Mouse (Mus musculus) embryo, embryonic 9.5 days (tissue): ENCODE data around the gene BC107364.
"Not testable (repeated sequence)": the region's sequence is repeated elsewhere in the genome, so short reads cannot be mapped to it uniquely, and the experiment has no call there.

ENCODE experiments used
- DNase-seq: peaks from one replicate; pipeline ENCODE4 v3.0.0-alpha.2; 2017; ENCODE audit errors: extremely low spot score

The BC107364 gene

DNA sequence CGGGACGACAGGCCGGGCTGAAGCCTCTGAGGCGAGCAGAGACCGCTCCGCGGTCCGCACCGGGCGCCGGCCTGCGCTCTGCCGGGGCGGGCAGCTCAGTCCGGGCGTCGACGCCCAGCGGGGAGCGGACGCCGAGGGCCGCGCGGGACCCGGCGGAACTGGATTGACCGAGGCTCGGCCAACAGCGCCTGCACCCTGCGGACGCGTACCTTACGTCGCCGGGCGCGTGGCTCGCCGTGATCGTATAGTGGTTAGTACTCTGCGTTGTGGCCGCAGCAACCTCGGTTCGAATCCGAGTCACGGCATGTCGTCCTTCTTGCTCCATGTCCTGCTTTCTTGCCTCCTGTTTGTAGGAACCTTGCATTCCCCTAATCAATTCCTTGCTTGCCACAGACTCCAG is at the start of gene BC107364:
Gene BC107364 (minus strand): TSS at position 45 of the 400 bp plus-strand sequence.
- not testable (repeated sequence) for DNase-seq

GRCm38 (mm10) chr3:96501391-96502115 is 49.4 kb upstream of the BC107364 start:
- DNase-seq: peak; percentile 94

DNA sequence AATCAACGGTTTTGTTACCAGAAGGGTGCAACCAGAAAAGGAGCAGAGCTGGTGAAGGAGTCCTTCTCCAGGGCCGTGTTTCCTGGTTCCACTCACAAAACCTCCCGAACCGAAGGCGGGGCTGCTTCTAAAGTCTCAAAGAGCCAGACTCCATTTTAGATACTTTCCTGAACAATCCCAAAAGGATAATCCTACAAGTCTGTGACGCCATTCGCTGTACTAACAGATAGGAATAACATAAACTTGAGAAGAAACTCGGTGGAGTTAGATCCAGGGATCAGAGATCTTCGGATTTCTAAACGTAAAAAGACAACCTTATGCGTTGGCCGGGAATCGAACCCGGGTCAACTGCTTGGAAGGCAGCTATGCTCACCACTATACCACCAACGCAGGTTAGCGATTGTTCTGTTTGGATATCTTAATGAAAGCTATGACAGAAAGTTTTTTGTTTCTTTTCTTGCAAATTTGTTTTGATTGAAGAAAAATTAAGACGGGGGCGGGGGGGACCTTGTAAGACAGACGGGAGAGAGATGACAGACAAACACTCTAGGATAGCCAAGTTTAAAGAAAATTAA is 48.7 kb upstream of the BC107364 start:
- peak; percentile 89 for DNase-seq

DNA sequence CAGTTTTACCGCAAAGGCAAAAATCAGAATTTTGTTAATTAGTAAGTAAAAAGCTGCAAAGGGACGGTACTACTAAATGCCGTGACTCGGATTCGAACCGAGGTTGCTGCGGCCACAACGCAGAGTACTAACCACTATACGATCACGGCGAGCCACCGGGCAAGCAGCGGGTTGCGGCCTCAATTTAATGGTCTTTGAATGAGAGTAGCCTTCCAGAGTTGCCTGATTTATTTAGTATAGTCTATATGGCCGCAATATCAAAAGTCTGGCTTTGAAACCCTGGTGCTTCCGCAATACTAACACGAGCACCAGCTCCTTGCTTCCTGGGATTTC is 48.1 kb upstream of the BC107364 start:
- peak; percentile 96 for DNase-seq

DNA sequence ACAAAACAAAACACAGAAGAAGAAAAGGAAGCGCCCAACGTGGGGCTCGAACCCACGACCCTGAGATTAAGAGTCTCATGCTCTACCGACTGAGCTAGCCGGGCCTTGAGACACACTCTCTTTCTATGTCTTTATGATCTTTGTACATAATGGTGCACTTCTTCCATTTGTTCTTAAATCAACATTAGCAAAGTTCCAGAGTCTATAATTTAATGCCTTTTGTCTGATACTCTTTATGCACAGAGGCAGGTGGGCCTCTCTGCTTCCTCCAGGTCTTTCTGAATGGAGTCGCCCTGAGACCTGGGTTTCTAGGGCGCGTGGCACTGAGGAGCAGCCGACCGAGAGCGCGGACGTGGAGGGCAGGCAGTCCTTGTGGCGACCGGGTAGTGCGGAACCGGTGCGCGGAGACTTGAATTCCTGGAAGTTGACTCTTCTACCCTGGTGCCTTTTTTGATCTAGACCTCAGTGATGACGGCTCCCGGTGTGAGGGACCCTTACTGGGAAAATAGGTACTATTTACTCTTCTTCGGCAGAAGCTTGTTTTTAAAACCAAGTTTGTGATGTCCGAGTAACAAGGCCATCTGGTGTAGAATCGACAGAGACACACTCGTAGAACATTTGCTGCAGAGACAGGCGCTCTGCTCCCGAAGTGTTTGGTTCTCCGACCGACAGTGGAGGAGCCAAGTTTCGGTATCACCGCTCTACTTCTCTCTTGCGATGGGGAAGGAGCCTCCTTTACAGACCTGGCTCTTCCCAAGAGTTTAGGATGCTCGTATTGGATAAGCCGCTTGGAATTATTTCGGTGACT is 47.6 kb upstream of the BC107364 start:
- DNase-seq: peak; percentile 90

- DNase-seq: no peak
Measured at GRCm38 (mm10) chr3:96498476-96499245, 46.6 kb upstream of the BC107364 start.

DNA sequence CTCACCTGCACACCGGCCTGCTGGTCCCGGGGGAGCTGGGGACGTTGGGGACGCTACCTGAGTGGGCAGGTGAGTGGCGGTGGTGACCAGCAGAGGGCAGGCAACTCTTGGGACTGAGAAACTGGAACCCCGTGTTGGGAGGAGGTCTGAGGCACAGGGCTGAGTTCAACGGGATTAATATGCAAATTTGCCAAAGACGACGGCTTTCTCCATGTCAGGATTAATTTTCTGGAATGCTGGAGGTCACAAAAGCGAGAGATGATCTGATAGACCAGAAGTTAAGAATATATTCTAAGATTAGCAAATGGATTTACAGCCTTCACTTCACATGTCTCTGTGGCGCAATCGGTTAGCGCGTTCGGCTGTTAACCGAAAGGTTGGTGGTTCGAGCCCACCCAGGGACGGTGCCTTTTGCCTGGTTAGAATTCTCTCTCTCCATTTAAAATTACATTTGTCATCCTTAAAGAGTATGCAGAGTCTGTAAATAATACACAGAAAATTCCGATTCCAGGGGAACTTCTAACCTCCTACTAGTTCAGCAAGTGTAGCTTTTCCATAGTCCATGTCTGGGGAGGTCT is 45.4 kb upstream of the BC107364 start:
- DNase-seq: peak; percentile 91

GRCm38 (mm10) chr3:96496620-96497275 is 44.6 kb upstream of the BC107364 start:
- DNase-seq: peak; percentile 24

DNA sequence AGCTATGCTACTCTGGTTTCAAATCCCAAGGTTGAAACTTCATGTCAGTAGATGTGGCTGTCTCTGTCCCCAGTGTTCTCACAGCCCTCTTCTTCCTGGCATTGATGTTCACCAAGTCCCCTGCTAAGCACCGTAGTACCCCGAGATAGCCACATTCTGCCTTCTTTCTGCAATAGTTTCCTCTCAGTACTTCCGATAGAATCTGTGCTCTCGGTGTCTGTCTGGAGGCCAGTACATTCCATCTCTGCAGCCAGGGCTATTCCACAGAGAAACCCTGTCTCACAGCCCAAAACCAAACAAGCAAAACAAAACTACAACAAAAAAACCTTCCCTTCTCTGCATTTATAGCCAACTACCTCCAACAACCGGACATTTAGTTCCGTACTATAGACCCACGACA is 44.1 kb upstream of the BC107364 start:
- DNase-seq: no peak

DNA sequence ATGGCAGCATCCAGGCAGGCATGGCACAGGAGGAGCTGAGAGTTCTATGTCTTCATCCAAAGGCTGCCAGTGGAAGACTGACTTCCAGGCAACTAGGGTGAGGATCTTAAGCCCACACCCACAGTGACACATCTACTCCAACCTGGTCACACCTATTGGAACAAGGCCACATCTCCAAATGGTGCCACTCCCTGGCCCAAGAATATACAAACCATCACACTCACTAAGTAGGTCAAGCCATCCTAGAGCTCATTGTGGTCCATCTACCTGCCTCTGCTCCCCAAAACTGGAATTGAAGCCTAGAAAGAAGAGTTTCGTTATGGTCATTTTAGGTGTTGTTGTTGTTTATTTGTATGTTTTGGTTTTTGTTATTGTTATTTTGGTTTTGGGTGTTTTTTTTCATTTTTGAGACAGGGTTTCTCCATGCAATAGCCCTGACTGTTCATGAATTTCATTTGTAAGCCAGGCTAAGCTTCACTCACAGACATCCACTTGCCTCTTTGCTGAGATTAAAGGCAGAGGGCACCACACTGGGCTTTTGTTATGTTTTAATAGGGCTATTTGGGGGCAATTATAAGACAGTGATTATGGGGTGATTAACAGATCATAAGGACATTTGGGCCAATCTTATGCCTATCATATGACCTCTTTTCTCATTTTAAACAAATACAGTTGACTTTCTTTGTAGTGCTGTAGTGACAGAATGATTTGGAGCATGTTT is 43.5 kb upstream of the BC107364 start:
- no peak for DNase-seq

GRCm38 (mm10) chr3:96494912-96495311 is 42.8 kb upstream of the BC107364 start:
- DNase-seq: no peak

DNA sequence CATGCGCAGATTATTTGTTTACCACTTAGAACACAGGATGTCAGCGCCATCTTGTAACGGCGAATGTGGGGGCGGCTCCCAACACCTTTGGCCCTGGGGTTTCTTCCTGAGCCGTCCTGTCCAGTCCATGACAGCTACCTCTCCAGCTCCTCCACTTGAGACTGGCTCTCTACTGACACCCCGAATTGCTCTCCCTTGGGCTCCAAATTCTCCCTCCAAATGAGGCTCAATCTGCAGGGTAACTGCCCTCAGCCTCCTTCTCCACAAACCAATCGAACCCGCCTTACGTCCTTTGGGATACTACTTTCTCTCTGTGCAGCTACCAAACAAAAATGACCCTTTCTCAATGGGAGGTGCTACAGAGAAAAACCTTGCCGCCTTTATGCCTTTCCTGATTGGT is 42.4 kb upstream of the BC107364 start:
- not testable (repeated sequence) for DNase-seq

GRCm38 (mm10) chr3:96489636-96490035 is 37.5 kb upstream of the BC107364 start:
- DNase-seq: not testable (repeated sequence)

DNA sequence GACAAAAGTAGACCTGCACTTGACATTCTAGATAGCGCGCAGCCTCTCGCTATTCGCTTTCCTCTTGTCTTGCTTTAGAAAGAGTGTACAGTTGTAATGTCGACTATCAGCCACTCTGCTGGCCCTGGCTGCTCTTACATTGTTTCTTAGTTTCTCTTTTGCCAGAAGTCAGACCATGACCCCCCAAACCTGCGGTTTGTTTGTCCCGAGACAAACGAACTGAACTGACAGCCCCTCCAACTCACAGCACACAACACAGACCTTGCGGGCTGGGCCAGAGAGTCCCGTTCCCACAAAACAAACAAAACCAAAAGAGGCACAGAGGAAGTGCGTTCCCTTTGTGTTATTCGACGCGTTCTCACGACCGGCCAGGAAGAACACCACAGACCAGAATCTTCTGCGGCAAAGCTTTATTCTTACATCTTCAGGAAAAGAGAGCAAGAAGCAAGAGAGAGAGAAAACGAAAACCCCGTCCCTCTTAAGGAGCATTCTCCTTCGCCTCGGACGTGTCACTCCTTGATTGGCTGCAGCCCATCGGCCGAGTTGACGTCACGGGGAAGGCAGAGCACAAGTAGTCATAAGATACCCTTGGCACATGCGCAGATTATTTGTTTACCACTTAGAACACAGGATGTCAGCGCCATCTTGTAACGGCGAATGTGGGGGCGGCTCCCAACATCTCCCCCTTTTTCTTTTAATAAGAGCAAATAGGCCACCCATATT is 37.0 kb upstream of the BC107364 start:
- DNase-seq: not testable (repeated sequence)

DNA sequence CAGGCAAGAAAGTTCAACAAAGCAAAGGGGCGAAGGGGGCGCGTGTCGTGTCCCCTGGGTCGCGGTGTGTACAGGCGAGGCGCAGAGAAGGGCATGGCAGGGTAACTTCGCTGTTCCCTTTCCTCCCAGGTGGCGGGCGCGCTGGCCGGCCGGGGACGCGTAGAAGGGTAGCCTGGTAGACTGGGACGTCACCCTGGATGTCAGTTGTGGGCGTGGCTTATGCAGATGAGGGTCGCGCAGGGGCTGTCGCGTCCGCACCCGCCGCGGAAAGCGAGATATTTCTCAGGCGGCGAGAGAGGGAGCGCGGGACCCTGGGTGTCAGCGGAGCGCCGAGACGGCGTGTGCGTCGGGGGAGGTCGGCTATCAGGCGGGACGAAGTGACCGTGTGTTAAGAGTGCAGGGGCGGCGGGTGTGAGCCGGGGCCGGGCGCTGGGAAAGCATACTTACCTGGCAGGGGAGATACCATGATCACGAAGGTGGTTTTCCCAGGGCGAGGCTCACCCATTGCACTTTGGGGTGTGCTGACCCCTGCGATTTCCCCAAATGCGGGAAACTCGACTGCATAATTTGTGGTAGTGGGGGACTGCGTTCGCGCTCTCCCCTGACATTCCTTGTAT is 36.3 kb upstream of the BC107364 start:
- not testable (repeated sequence) for DNase-seq

DNA sequence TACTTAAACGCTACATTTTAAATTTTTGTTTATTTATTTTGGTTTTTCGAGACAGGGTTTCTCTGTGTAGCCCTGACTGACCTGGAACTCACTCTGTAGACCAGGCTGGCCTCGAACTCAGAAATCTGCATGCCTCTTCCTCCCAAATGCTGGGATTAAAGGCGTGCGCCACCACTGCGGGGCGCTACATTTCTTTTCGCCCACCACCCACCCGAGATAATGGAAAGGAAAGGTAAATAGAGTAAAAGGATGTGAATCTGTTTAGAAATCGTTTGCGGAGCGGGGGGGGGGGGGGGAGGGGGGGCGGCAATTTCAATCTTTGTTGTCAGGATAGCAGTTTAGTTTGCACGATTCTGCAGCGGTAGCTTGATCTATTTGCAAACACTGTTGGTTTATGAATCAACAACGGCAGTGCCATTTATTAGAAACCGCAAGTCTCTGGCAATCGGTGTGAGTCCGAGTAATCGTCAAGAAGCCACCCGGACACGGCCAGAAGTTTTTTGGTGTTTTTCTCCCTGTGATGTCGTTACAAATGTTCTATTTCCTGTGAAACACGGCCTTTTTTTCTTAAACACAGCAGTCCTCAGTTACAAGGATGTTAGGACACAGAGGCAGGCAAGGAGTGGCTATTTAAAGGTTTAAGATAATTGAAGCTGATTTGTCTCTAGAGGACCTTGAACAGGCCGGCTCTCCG is 35.6 kb upstream of the BC107364 start:
- DNase-seq: peak; percentile 61

- DNase-seq: not testable (repeated sequence)
Measured at GRCm38 (mm10) chr3:96486828-96487559, 34.9 kb upstream of the BC107364 start.
